Mouse (Mus musculus): ENCODE data around the gene Trmt1. TPM values are rescaled to one million over a fixed set of nuclear protein-coding genes. Genes with fewer than 3 reads are reported as not detected.

Trmt1 gene
- polyA plus RNA-seq, 1 experiment from 2014 or later: 61.5 TPM

DNA sequence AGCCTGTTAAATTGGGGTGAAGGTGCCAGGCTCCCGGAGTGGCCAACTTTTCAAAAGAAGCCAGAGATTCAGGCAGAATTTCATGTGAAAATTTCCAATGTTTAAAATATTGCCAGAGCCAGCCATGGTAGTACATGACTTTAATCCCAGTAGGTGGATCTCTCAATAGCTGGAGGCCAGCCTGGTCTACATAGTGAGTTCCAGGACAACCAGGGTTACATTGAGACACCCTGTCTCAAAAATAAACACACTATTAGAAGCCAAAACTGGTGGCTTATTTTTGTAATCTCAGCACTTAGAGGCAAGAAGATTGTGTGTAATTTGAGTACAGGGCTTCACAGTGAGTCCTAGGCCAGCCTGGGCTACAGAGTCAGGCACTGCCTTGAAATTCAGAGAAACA lies 23.8 kb downstream of the Trmt1 start:
- peaks cover 43% of the 10 kb centered on the region for H3K4me1 ChIP-seq (ENCODE audit: control insufficient read depth, insufficient read depth, low read length)

DNA sequence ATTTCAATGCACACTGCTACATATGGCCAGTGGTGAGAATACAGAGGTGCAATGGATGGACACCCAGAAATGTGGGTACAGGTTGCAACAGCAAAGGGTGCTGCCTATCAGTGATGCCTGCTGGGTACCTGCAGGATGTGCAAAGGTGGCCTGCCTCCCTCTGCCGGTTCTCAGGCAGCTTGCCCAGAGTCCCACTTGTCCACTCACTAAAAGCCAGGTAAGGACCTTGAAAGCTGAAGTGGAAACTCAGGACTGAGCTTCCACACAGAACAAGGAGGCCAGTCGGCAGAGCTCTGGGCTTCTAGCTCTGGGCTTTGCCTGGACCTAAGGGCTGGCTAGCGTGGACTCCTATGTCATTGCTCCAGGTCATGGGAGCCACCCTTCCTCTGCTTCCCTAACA lies 25.2 kb downstream of the Trmt1 start:
- WGBS: 48% methylated on average over 3 of the region's 3 CpGs
- H3K4me2 ChIP-seq (ENCODE audit: low read depth, low read length): no peak overlapping the region

More for the DNA sequence above, 23.8 kb downstream of the Trmt1 start:
- Histone ChIP-seq H3K4me3 (ENCODE audit: low read depth, low read length) (no peak overlapping the region), H3K9ac (replicated peaks; ENCODE audit: low read length) (no peak overlapping the region), H3K4me2 (ENCODE audit: low read depth, low read length) (no peak overlapping the region), H3K9me3 (replicated peaks; ENCODE audit: control insufficient read depth, low read length) (no peaks in the 10 kb centered on the region), H3K27ac (replicated peaks; ENCODE audit: low read depth, low read length) (no peak overlapping the region), H3K36me3 (replicated peaks; ENCODE audit: control insufficient read depth, insufficient read depth, low read depth, low read length) (no peaks in the 10 kb centered on the region), H3K27me3 (ENCODE audit: control insufficient read depth, insufficient read depth, low read length) (peaks cover 58% of the 10 kb centered on the region)
- no peak for DNase-seq (ENCODE audit: low spot score)
- WGBS: 100% methylated on average over 1 of the region's 1 CpGs
- ATAC-seq (replicated peaks; ENCODE audit: insufficient number of reproducible peaks, low FRiP score, low TSS enrichment, low read depth): no peak

DNA sequence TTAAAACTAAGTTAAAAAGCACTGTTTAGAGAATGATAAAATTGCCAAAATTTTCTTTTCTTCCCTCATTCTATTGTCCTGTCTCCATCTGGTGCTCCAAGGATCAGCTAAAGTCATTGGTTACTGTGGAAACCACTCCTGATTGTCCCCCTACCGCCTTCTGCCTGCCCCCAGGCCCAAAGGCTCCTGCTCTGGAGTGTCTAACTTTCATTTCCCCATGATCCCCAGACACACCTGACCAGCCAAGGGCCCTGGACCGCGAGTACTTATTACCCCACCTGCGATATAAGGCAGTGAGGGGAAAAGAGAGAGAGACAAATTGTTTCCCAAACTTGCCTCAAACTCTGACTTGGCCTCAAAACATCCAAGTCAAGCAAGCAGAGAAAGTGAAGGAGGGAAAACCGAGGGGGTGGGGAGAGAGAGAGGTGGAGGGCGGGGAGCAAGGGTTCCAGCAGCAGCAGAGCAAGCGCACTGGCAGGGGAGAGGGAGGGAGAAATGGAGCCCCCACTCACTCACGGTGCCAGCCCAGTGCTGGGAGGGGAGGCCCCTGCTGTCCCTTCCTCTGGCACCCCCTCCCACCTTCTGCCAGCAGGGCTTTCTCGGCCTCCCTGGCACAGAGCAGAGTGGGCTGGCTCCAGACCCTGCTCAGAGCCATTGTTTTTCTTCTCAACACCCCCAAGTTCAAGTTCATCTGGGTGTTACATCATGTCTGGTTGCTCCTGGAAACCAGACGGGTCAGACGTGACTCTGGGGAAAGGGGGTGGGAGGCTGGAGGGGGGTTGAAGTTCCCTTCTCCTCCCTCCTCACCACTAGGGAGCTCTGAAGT lies 26.0 kb downstream of the Trmt1 start:
- H3K4me2 ChIP-seq (ENCODE audit: low read depth, low read length): peak overlapping the region; percentile 8; the same call in 1 of the 2 replicates
- peak; percentile 78 for ATAC-seq (replicated peaks; ENCODE audit: insufficient number of reproducible peaks, low FRiP score, low TSS enrichment, low read depth)
- 18% methylated on average over 11 of the region's 11 CpGs for WGBS
- peak; percentile 86 for DNase-seq (ENCODE audit: low spot score)
- no peaks in the 10 kb centered on the region for H3K36me3 ChIP-seq (replicated peaks; ENCODE audit: control insufficient read depth, insufficient read depth, low read depth, low read length)
- H3K27ac ChIP-seq (replicated peaks; ENCODE audit: low read depth, low read length): peak overlapping the region; percentile 84
- H3K9ac ChIP-seq (replicated peaks; ENCODE audit: low read length): peak overlapping the region; percentile 19
- peaks cover 55% of the 10 kb centered on the region for H3K27me3 ChIP-seq (ENCODE audit: control insufficient read depth, insufficient read depth, low read length)
- H3K9me3 ChIP-seq (replicated peaks; ENCODE audit: control insufficient read depth, low read length): no peaks in the 10 kb centered on the region
- H3K4me3 ChIP-seq (ENCODE audit: low read depth, low read length): no peak overlapping the region
- peaks cover 42% of the 10 kb centered on the region for H3K4me1 ChIP-seq (ENCODE audit: control insufficient read depth, insufficient read depth, low read length)

More for the DNA sequence above, 25.2 kb downstream of the Trmt1 start:
- H3K9ac ChIP-seq (replicated peaks; ENCODE audit: low read length): no peak overlapping the region; the same call in 1 of the 2 replicates
- no peak for DNase-seq (ENCODE audit: low spot score)
- peaks cover 56% of the 10 kb centered on the region for H3K27me3 ChIP-seq (ENCODE audit: control insufficient read depth, insufficient read depth, low read length)
- no peak for ATAC-seq (replicated peaks; ENCODE audit: insufficient number of reproducible peaks, low FRiP score, low TSS enrichment, low read depth)
- H3K4me3 ChIP-seq (ENCODE audit: low read depth, low read length): no peak overlapping the region
- H3K9me3 ChIP-seq (replicated peaks; ENCODE audit: control insufficient read depth, low read length): no peaks in the 10 kb centered on the region
- peaks cover 47% of the 10 kb centered on the region for H3K4me1 ChIP-seq (ENCODE audit: control insufficient read depth, insufficient read depth, low read length)
- H3K27ac ChIP-seq (replicated peaks; ENCODE audit: low read depth, low read length): peak overlapping the region; percentile 84
- no peaks in the 10 kb centered on the region for H3K36me3 ChIP-seq (replicated peaks; ENCODE audit: control insufficient read depth, insufficient read depth, low read depth, low read length)

DNA sequence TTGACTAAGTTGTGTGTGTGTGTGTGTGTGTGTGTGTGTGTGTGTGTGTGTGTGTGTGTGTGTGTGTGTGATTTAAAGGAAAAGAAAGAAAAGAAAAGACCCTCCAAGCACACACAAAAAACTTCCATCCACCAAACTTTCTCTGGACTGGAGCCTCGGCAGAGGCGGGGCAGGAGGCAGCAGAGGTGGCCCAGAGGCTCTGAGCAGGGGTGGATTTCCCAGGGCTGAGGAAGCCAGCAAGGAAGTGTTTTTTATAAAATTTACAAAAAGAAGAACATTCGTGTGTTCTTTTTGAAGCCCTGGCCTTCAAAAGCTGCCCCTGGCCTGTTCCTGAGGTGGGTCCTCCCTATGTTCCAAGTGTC lies 26.6 kb downstream of the Trmt1 start:
- Histone ChIP-seq H3K27me3 (ENCODE audit: control insufficient read depth, insufficient read depth, low read length) (peaks cover 53% of the 10 kb centered on the region), H3K4me1 (ENCODE audit: control insufficient read depth, insufficient read depth, low read length) (peaks cover 36% of the 10 kb centered on the region), H3K4me2 (ENCODE audit: low read depth, low read length) (no peak overlapping the region), H3K9me3 (replicated peaks; ENCODE audit: control insufficient read depth, low read length) (no peaks in the 10 kb centered on the region), H3K36me3 (replicated peaks; ENCODE audit: control insufficient read depth, insufficient read depth, low read depth, low read length) (no peaks in the 10 kb centered on the region), H3K4me3 (ENCODE audit: low read depth, low read length) (no peak overlapping the region), H3K27ac (replicated peaks; ENCODE audit: low read depth, low read length) (peak overlapping the region; percentile 84), H3K9ac (replicated peaks; ENCODE audit: low read length) (peak overlapping the region; percentile 28)
- no peak for DNase-seq (ENCODE audit: low spot score)
- no peak for ATAC-seq (replicated peaks; ENCODE audit: insufficient number of reproducible peaks, low FRiP score, low TSS enrichment, low read depth)
- WGBS: 17% methylated on average over 3 of the region's 3 CpGs

DNA sequence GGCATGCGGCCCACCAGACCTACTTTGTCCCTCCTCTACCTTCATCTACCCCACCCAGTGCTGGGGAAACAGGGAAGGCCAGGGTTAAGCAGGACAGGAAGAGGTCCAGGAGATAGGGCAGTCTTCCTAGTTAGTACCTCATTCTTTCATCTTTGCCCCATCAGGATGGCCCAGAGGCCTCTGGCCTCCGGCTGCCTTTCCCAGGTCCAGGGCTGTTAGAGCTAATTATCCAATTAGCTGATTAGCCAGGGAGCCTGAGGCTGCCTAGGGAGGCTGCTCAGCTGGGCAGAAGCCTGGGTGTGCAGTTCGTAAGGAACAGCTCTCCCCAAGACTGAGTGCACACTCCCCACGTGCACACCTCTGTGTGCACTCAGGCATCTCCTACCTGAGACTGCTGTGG lies 27.3 kb downstream of the Trmt1 start:
- no peak overlapping the region for H3K4me3 ChIP-seq (ENCODE audit: low read depth, low read length)
- peak overlapping the region; percentile 84 for H3K27ac ChIP-seq (replicated peaks; ENCODE audit: low read depth, low read length)
- 30% methylated on average over 4 of the region's 4 CpGs for WGBS
- no peaks in the 10 kb centered on the region for H3K36me3 ChIP-seq (replicated peaks; ENCODE audit: control insufficient read depth, insufficient read depth, low read depth, low read length)
- DNase-seq (ENCODE audit: low spot score): no peak
- no peak for ATAC-seq (replicated peaks; ENCODE audit: insufficient number of reproducible peaks, low FRiP score, low TSS enrichment, low read depth)
- no peaks in the 10 kb centered on the region for H3K9me3 ChIP-seq (replicated peaks; ENCODE audit: control insufficient read depth, low read length)
- H3K4me2 ChIP-seq (ENCODE audit: low read depth, low read length): no peak overlapping the region
- H3K4me1 ChIP-seq (ENCODE audit: control insufficient read depth, insufficient read depth, low read length): peaks cover 31% of the 10 kb centered on the region
- H3K9ac ChIP-seq (replicated peaks; ENCODE audit: low read length): peak overlapping the region; percentile 34
- H3K27me3 ChIP-seq (ENCODE audit: control insufficient read depth, insufficient read depth, low read length): peaks cover 49% of the 10 kb centered on the region

DNA sequence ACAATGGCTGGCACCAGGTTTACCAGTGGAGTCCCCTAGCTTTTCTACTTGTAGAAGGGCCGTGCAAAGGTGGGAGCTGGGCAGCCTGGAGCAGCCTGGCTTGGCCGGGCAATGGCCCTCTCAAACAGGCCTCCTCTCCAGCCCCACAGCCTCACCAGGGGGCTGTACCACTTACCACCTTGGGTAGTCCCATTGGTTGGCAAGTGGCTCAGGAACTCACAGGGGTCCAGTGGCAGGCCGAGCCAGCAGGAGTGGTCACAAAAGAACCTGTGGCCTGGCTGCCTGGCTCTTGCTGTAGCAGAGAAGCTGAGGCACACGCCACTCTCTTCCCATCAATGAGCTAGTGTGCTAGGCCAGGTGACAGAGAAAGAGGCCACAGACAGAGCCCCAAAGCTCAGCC lies 28.1 kb downstream of the Trmt1 start:
- Histone ChIP-seq H3K9me3 (replicated peaks; ENCODE audit: control insufficient read depth, low read length) (no peaks in the 10 kb centered on the region), H3K27ac (replicated peaks; ENCODE audit: low read depth, low read length) (peak overlapping the region; percentile 62; the same call in 1 of the 2 replicates), H3K4me2 (ENCODE audit: low read depth, low read length) (no peak overlapping the region), H3K9ac (replicated peaks; ENCODE audit: low read length) (peak overlapping the region; percentile 18), H3K27me3 (ENCODE audit: control insufficient read depth, insufficient read depth, low read length) (peaks cover 46% of the 10 kb centered on the region), H3K36me3 (replicated peaks; ENCODE audit: control insufficient read depth, insufficient read depth, low read depth, low read length) (no peaks in the 10 kb centered on the region), H3K4me1 (ENCODE audit: control insufficient read depth, insufficient read depth, low read length) (peaks cover 27% of the 10 kb centered on the region), H3K4me3 (ENCODE audit: low read depth, low read length) (no peak overlapping the region)
- no peak for DNase-seq (ENCODE audit: low spot score)
- no peak for ATAC-seq (replicated peaks; ENCODE audit: insufficient number of reproducible peaks, low FRiP score, low TSS enrichment, low read depth)
- WGBS: 52% methylated on average over 4 of the region's 4 CpGs

DNA sequence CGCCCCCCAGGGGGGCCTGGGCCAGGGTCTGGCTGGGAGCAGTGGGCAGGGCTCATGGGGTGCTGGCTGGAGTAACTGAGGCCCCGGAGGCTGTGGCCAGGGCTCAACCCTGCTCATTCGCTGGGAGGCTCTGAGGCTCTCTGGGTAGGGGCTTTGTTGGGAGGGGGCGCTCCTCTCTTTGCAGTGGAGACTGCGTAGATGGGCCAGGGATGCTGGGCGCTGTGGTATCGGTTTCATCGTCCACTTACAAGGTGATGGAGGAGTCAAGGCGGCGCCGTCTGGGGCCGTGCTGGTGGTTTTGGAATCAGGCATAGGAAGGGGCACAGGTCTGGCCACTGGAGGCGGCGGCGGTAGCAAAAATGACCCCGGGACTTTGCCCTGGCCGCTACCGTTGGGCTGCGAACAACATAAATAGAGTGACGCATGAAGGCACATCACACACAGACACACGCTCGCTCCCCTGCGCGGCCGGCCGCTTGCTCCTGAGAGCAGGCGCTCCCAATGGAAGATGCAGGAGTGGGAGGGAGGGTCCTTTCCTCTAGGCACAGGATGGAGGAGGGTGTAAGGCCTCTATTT lies 29.9 kb downstream of the Trmt1 start:
- peak overlapping the region; percentile 11; the same call in 1 of the 2 replicates for H3K4me2 ChIP-seq (ENCODE audit: low read depth, low read length)
- DNase-seq (ENCODE audit: low spot score): peak; percentile 52
- 5% methylated on average over 27 of the region's 27 CpGs for WGBS
- no peak overlapping the region for H3K27ac ChIP-seq (replicated peaks; ENCODE audit: low read depth, low read length)
- peaks cover 48% of the 10 kb centered on the region for H3K27me3 ChIP-seq (ENCODE audit: control insufficient read depth, insufficient read depth, low read length)
- H3K9me3 ChIP-seq (replicated peaks; ENCODE audit: control insufficient read depth, low read length): no peaks in the 10 kb centered on the region
- H3K4me1 ChIP-seq (ENCODE audit: control insufficient read depth, insufficient read depth, low read length): peaks cover 27% of the 10 kb centered on the region
- H3K4me3 ChIP-seq (ENCODE audit: low read depth, low read length): no peak overlapping the region
- H3K36me3 ChIP-seq (replicated peaks; ENCODE audit: control insufficient read depth, insufficient read depth, low read depth, low read length): no peaks in the 10 kb centered on the region
- H3K9ac ChIP-seq (replicated peaks; ENCODE audit: low read length): no peak overlapping the region
- no peak for ATAC-seq (replicated peaks; ENCODE audit: insufficient number of reproducible peaks, low FRiP score, low TSS enrichment, low read depth)

DNA sequence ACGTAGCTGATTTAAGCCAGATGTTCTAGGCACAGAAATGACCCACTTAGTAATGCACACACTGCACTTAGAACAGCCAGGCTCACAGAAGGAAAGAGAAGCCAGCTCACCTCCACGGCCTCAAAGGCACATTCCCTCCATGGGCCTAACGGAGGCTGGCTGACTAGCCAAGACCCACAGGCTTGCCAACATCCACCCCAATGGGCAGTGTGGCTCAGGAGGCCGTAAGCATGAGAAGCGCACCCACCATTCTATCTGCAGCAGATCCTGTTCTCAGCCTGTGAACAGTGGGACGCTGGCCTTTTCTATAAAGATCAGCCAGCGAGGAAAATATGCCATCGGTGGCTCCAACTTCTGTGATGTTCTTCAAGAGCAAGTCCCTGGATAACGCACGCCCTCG lies 30.7 kb downstream of the Trmt1 start:
- Histone ChIP-seq H3K4me2 (ENCODE audit: low read depth, low read length) (no peak overlapping the region), H3K27ac (replicated peaks; ENCODE audit: low read depth, low read length) (0 out of 2 replicates have a peak overlapping the region, but pooled peaks have one; percentile 4), H3K9ac (replicated peaks; ENCODE audit: low read length) (no peak overlapping the region), H3K27me3 (ENCODE audit: control insufficient read depth, insufficient read depth, low read length) (peaks cover 45% of the 10 kb centered on the region), H3K4me3 (ENCODE audit: low read depth, low read length) (no peak overlapping the region), H3K9me3 (replicated peaks; ENCODE audit: control insufficient read depth, low read length) (no peaks in the 10 kb centered on the region), H3K4me1 (ENCODE audit: control insufficient read depth, insufficient read depth, low read length) (peaks cover 22% of the 10 kb centered on the region), H3K36me3 (replicated peaks; ENCODE audit: control insufficient read depth, insufficient read depth, low read depth, low read length) (no peaks in the 10 kb centered on the region)
- 77% methylated on average over 11 of the region's 11 CpGs for WGBS
- DNase-seq (ENCODE audit: low spot score) (peak; percentile 72), ATAC-seq (replicated peaks; ENCODE audit: insufficient number of reproducible peaks, low FRiP score, low TSS enrichment, low read depth) (no peak)
